Mouse (Mus musculus): ENCODE results near the gene Gm2974. TPM values are rescaled to one million over a fixed set of nuclear protein-coding genes. Genes with fewer than 3 reads are reported as not detected.
"Not testable (repeated sequence)": the region's sequence is repeated elsewhere in the genome, so short reads cannot be mapped to it uniquely, and the experiment has no call there.

Gene Gm2974
- polyA plus RNA-seq (2016; fragmentation: Nextera tagmentation; extraction: Ambion mirVana): 0.21 and 0.50 TPM in 2 replicates

- H3K27ac ChIP-seq (ENCODE audit: poor library complexity, severe bottlenecking); H3K4me1 ChIP-seq (replicated peaks); H3K9me3 ChIP-seq (replicated peaks); H3K36me3 ChIP-seq; ATAC-seq (ENCODE audit: insufficient number of reproducible peaks, low FRiP score); H3K9ac ChIP-seq; H3K27me3 ChIP-seq (replicated peaks): not testable (repeated sequence)
- peak within 1 kb of the TSS; percentile 67 for H3K4me2 ChIP-seq
- peak within 1 kb of the TSS; percentile 39 for H3K4me3 ChIP-seq
- 15% methylated on average over 35 of the region's 59 CpGs for WGBS
Measured at GRCm38 (mm10) chr14:4182491-4183210, at the start of gene Gm2974. Gm2974 (plus strand) TSS chr14:4182576.

GRCm38 (mm10) chr14:4141646-4142045 lies 40.7 kb upstream of the Gm2974 start:
- H3K27ac ChIP-seq (ENCODE audit: poor library complexity, severe bottlenecking); H3K9ac ChIP-seq; ATAC-seq (ENCODE audit: insufficient number of reproducible peaks, low FRiP score); H3K4me3 ChIP-seq; H3K4me2 ChIP-seq; H3K36me3 ChIP-seq; H3K9me3 ChIP-seq (replicated peaks); H3K27me3 ChIP-seq (replicated peaks); H3K4me1 ChIP-seq (replicated peaks): not testable (repeated sequence)
- WGBS: 77% methylated on average over 4 of the region's 4 CpGs

GRCm38 (mm10) chr14:4164730-4165129 lies 17.6 kb upstream of the Gm2974 start, which contains the start of gene Gm3127:
Gm3127 (plus strand) TSS chr14:4165030.
- not testable (repeated sequence) for ATAC-seq (ENCODE audit: insufficient number of reproducible peaks, low FRiP score); H3K9me3 ChIP-seq (replicated peaks); H3K9ac ChIP-seq; H3K4me3 ChIP-seq; H3K4me1 ChIP-seq (replicated peaks); H3K4me2 ChIP-seq; H3K36me3 ChIP-seq; H3K27me3 ChIP-seq (replicated peaks); H3K27ac ChIP-seq (ENCODE audit: poor library complexity, severe bottlenecking)
- 43% methylated on average over 1 of the region's 2 CpGs for WGBS

GRCm38 (mm10) chr14:4182030-4182429 lies 346 bp upstream of the Gm2974 start:
- H3K9ac ChIP-seq; H3K4me1 ChIP-seq (replicated peaks); H3K36me3 ChIP-seq; H3K27me3 ChIP-seq (replicated peaks); H3K27ac ChIP-seq (ENCODE audit: poor library complexity, severe bottlenecking); ATAC-seq (ENCODE audit: insufficient number of reproducible peaks, low FRiP score); H3K9me3 ChIP-seq (replicated peaks): not testable (repeated sequence)
- Histone ChIP-seq H3K4me2 (peak overlapping the region; percentile 67), H3K4me3 (peak overlapping the region; percentile 39)
- 7% methylated on average over 13 of the region's 14 CpGs for WGBS

- not testable (repeated sequence) for H3K36me3 ChIP-seq; H3K4me1 ChIP-seq (replicated peaks); H3K4me2 ChIP-seq; H3K4me3 ChIP-seq; H3K27me3 ChIP-seq (replicated peaks); H3K9me3 ChIP-seq (replicated peaks); ATAC-seq (ENCODE audit: insufficient number of reproducible peaks, low FRiP score); H3K27ac ChIP-seq (ENCODE audit: poor library complexity, severe bottlenecking); H3K9ac ChIP-seq
- 32% methylated on average over 7 of the region's 10 CpGs for WGBS
Measured at GRCm38 (mm10) chr14:4183375-4183774, 999 bp downstream of the Gm2974 start.

- H3K4me3 ChIP-seq; ATAC-seq (ENCODE audit: insufficient number of reproducible peaks, low FRiP score); H3K9me3 ChIP-seq (replicated peaks); H3K27me3 ChIP-seq (replicated peaks); H3K4me2 ChIP-seq; H3K9ac ChIP-seq; H3K27ac ChIP-seq (ENCODE audit: poor library complexity, severe bottlenecking); H3K4me1 ChIP-seq (replicated peaks); H3K36me3 ChIP-seq: not testable (repeated sequence)
- WGBS: no CpG with 5 or more reads among the region's 2 CpGs
Measured at GRCm38 (mm10) chr14:4249331-4249730, 67.0 kb downstream of the Gm2974 start, which contains the start of gene Gm3138. Gm3138 (plus strand) TSS chr14:4249631.

Other genes starting within 250 kb of the Gm2974 start
- gene Gm3095, start 219.0 kb upstream of the Gm2974 start, polyA plus RNA-seq (2016; fragmentation: Nextera tagmentation; extraction: Ambion mirVana): 0.60 and 1.0 TPM in 2 replicates
- not detected in 2 replicates for gene Gm3099, start 184.2 kb upstream of the Gm2974 start, polyA plus RNA-seq (2016; fragmentation: Nextera tagmentation; extraction: Ambion mirVana)
- 0.46 and 1.2 TPM in 2 replicates for gene Gm5796, start 158.6 kb upstream of the Gm2974 start, polyA plus RNA-seq (2016; fragmentation: Nextera tagmentation; extraction: Ambion mirVana)
- gene Gm3115, start 98.5 kb upstream of the Gm2974 start, polyA plus RNA-seq (2016; fragmentation: Nextera tagmentation; extraction: Ambion mirVana): not detected in 2 replicates
- gene Gm8108, start 72.0 kb upstream of the Gm2974 start, polyA plus RNA-seq (2016; fragmentation: Nextera tagmentation; extraction: Ambion mirVana): 0.96 and 2.0 TPM in 2 replicates
- not detected in 2 replicates for gene Gm3127, start 17.5 kb upstream of the Gm2974 start, polyA plus RNA-seq (2016; fragmentation: Nextera tagmentation; extraction: Ambion mirVana)
- not detected in 2 replicates for gene Gm3138, start 67.1 kb downstream of the Gm2974 start, polyA plus RNA-seq (2016; fragmentation: Nextera tagmentation; extraction: Ambion mirVana)
- not detected in 2 replicates for gene Gm3149, start 134.7 kb downstream of the Gm2974 start, polyA plus RNA-seq (2016; fragmentation: Nextera tagmentation; extraction: Ambion mirVana)
- 0.24 and 0.64 TPM in 2 replicates for gene 2610042L04Rik, start 152.2 kb downstream of the Gm2974 start, polyA plus RNA-seq (2016; fragmentation: Nextera tagmentation; extraction: Ambion mirVana)
- gene Gm3159, start 214.9 kb downstream of the Gm2974 start, polyA plus RNA-seq (2016; fragmentation: Nextera tagmentation; extraction: Ambion mirVana): not detected in 2 replicates
- 0.42 and 0.46 TPM in 2 replicates for gene Gm3164, start 232.9 kb downstream of the Gm2974 start, polyA plus RNA-seq (2016; fragmentation: Nextera tagmentation; extraction: Ambion mirVana)
- not detected in 2 replicates for gene Gm3173, start 248.4 kb downstream of the Gm2974 start, polyA plus RNA-seq (2016; fragmentation: Nextera tagmentation; extraction: Ambion mirVana)

Data from heart, embryonic 12.5 days (tissue).